Mouse (Mus musculus): ENCODE data around the gene Hist1h2ab.
"Not testable (repeated sequence)": the region's sequence is repeated elsewhere in the genome, so short reads cannot be mapped to it uniquely, and the experiment has no call there.

Gene Hist1h2ab

DNA sequence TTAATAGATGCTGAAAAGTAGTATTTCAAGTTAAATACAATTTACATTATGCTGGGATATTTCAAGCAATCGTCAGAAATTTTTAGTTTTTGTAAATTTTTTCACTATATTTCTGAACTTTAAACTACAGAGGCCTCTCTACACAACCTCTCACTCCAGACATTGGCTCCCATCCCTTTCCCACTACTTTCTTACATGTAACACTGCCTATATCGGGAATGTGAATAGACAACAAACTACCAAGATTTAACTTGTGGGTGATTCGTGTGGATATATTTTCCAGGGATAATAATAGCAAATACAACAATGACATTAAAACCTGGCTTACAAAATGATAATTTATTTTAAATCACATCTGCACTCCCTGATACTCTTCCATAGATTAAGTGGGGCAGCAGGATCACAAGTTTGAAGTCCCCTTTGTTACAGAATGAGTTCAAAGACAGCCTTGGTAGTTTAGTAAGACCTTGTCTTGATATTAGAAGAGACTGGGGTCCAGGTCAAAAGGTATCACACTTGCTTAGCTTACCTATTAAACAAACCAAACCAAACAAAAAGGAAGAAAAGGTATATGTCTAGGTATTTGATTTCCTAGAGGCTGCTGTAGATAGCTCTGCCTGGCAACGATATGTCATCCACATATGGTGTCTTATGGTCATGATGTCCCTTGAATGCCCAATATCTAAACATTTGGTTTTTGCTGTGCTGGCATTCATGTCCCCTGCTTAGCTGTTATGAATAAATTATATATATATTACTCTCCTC lies 2.6 kb downstream of the Hist1h2ab start:
- DNase-seq (ENCODE audit: low read depth, low spot score): no peak

DNA sequence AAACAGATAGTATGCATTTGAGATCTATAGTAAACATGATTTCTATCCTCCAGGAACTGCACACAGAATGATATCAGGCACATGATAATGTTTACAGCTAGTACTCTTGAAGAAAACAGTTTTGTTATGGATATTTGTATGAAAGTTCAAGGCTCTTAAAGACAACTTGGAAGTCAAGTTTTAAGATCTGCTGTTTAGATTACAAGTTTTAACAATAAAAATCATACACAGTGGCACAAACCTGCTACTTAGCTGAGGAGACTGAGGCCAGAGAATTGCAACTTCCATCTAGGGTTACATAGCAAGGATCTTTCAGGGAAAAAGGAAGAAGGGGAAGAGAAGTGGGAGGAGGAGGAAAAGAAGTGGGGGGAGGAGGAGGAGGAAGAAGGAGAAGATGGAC lies 4.1 kb downstream of the Hist1h2ab start:
- DNase-seq (ENCODE audit: low read depth, low spot score): no peak

DNA sequence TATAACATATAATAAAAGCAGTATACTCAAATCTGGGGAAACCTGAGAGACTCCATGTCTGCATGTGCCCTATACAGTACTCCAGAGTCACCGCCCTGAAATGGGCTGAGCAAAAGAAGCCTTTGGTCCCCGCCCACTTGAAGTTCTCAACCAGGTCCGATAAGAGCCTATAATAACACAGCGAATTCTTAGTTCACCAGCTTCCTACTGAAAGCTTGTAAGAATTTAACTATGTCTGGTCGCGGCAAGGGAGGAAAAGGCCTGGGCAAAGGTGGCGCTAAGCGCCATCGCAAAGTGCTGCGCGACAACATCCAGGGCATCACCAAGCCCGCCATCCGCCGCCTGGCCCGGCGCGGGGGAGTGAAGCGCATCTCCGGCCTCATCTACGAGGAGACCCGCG lies 5.9 kb downstream of the Hist1h2ab start, which contains the start of gene Hist1h4b:
Hist1h4b (plus strand) TSS at position 224 of the 400 bp plus-strand sequence.
- peak; percentile 97 for DNase-seq (ENCODE audit: low read depth, low spot score)

DNA sequence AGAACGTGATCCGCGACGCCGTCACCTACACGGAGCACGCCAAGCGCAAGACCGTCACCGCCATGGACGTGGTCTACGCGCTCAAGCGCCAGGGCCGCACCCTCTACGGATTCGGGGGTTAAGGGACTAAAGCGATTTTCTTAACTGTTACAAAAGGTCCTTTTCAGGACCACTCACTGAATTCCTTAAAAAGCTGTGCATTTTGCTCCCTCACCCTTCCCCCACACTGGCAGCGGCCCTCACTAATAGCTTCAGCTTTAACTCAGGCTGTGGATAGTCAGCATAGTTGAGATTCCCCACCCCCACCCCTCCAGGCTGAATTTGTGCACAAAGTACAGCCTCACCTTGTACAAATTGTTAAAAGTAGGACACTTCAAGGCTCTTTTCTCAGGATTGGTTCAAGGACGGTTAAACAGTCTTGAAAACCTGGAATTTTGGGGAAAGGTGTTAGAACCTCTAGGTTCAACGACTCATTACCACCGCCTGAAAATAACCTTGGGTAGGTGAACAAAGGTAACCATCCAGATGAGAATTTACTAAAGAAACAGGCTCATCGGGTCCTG lies 6.4 kb downstream of the Hist1h2ab start:
- DNase-seq (ENCODE audit: low read depth, low spot score): peak; percentile 75

DNA sequence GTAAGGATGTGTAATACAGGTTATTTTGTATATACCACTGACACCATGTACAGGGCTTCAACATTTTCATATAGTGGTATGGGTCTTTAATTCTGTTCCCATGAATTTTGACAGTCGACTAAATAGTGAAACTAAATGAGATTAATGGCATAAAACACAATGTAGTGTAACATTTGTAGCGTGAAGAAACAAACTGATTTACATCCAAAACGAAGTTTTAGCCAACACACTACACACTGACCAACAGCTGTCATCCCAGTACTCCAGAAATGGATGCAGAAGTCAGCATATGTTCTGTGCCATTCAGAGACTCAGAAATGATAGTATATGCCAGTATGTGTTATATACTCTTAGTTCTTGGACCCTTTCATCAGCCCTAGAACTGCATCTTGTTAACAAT lies 7.0 kb downstream of the Hist1h2ab start:
- DNase-seq (ENCODE audit: low read depth, low spot score): no peak

DNA sequence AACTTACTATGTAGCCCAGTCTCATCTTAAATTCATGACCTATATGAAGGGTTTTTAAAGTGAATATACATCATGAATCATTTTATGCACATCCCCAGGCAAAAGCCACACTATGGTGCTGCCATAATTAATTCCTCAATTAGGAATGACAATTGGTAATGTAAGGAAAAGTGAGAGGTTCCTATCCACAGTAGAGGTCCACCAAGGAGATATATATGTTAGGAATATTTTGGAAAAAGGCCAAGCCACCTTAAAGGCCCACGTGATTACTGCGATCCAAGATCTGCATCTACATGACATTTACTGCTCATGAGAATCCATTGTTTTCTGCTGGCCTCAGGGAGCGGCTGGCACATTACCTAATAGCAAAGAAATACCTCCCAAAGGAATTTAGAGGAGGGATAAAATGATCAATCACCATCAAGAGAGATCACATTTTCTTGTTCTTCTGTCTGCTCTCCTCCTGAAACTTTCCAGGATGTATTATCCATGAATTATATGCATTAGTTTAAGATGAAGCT lies 8.4 kb downstream of the Hist1h2ab start:
- no peak for DNase-seq (ENCODE audit: low read depth, low spot score)

DNA sequence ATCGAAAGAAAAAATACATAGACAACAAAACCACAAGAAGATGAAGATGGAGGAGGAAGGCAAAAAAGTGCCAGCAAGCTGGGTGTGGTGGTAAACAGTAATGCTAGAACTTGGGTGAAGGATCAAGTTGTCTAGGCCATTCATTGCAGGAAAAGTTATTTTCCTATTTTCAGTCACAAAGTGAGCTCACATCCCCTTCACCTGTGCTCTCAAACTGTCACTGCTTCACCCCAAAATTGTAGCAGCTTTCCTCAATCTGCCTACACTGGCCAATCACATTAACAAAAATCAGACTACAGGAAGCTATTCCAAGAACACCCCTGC lies 9.0 kb downstream of the Hist1h2ab start:
- DNase-seq (ENCODE audit: low read depth, low spot score): no peak

DNA sequence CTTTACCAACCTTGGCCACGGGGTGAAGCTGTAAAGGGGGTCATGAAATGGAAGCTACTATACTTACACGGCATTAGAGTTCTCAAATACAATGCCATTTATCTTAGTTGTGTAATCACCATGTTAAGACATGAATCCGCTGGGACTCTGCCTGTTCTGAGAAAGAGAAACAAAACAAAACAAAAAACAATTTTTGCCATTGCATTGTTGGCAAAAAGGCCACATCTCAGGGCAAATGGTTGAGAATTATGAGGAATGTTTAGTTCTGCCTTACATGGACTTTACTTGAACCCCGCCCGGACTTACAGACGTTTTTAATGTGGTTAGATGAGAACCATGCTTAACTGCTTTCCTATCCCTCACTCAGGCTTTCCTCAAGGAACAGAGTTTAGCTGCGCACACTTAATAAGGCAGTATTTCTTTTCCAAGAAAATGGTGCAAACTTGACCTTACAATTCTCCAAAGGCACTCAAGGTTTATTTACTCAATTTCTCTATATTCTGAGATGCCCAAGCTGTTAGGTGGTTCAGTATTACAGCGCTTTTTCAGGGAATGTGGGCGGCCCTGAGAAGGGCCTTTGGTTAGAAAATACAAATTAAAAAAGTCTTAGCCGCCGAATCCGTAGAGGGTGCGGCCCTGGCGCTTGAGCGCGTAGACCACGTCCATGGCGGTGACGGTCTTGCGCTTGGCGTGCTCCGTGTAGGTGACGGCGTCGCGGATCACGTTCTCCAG lies 9.5 kb downstream of the Hist1h2ab start:
- peak; percentile 80 for DNase-seq (ENCODE audit: low read depth, low spot score)

DNA sequence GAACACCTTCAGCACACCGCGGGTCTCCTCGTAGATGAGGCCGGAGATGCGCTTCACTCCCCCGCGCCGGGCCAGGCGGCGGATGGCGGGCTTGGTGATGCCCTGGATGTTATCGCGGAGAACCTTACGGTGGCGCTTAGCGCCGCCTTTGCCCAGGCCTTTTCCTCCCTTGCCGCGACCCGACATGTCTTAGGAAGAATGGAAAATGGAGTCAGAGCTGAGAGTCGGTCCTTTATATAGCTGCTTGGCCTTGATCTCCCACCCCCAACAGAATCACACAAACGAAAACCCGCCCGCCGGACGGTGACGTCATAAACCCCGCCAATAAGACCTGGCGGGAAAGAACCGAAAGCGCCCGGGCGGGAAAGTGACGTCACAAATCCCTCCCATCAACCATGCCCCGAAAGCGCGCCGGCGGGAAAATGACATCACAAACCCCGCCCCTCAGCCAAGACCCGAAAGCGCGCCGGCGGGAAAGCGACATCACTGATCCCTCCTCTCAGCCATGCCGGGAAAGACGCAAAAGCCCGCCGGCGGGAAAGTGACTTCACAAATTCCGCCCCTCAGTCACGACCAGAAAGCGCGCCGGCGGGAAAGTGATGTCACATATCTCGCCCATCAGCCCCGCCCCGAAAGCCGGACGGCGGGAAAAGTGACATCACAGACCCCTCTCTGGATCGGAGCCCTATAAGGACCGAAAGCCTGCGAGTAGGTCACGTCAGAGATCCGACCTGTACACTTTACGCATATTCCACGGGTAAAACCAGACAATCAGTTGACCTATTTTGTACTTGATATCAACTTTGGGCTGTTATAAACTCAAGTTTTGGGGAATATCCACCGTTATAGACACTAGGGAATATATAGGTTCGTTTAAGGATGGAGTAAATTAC lies 10.3 kb downstream of the Hist1h2ab start, which contains the start of gene Hist1h4a:
Hist1h4a (minus strand) TSS at position 259 of the 893 bp plus-strand sequence.
- peak; percentile 99 for DNase-seq (ENCODE audit: low read depth, low spot score)

DNA sequence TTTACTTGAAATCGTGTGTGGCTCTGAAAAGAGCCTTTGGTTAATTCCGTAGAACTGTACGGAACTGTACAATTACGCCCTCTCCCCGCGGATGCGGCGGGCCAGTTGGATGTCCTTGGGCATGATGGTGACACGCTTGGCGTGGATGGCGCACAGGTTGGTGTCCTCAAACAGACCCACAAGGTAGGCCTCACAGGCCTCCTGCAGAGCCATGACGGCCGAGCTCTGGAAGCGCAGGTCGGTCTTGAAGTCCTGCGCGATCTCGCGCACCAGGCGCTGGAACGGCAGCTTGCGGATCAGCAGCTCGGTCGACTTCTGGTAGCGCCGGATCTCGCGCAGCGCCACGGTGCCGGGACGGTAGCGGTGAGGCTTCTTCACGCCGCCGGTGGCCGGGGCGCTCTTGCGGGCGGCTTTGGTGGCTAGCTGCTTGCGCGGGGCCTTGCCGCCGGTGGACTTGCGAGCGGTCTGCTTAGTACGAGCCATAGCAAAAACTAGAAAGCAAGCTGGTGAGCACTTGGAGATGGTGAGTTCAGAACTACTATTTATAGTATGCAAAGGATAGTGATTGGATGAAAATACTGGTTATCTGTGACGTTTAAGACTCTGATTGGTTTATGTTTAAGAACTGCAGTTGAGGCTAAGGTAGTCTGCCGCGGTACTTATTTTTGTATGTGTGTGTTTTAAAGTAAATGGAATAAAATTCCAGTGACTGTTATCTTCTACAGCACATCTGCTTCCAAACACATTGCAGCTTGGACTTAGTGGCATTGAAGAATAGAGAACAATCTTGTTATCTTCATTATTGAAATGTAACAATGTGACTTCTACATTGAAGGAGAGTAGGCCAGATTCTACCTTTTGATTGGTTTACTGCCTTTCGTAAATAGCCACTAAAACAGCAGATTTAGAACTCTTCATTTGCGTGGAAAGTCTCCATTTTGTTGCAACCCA lies 11.2 kb downstream of the Hist1h2ab start, which contains the start of gene Hist1h3a:
Hist1h3a (minus strand) TSS at position 516 of the 951 bp plus-strand sequence.
- peak; percentile 95 for DNase-seq (ENCODE audit: low read depth, low spot score)

DNA sequence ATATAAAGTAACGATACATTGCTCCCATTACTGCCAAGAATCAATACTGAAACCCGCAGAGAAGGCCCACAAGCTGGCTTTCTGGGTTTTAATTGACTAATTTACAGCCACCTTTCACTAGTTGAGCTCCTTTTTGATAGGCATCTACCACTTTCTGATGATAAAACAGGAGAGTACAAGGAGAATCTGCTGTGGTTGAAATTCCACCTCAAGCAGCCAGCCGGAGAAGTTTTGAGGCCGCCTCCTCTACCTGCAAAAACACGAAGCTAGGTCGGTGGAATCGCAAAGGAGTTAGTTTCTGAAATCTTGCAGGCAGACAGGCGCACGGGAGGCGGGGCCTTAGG lies 12.3 kb downstream of the Hist1h2ab start:
- no peak for DNase-seq (ENCODE audit: low read depth, low spot score)

DNA sequence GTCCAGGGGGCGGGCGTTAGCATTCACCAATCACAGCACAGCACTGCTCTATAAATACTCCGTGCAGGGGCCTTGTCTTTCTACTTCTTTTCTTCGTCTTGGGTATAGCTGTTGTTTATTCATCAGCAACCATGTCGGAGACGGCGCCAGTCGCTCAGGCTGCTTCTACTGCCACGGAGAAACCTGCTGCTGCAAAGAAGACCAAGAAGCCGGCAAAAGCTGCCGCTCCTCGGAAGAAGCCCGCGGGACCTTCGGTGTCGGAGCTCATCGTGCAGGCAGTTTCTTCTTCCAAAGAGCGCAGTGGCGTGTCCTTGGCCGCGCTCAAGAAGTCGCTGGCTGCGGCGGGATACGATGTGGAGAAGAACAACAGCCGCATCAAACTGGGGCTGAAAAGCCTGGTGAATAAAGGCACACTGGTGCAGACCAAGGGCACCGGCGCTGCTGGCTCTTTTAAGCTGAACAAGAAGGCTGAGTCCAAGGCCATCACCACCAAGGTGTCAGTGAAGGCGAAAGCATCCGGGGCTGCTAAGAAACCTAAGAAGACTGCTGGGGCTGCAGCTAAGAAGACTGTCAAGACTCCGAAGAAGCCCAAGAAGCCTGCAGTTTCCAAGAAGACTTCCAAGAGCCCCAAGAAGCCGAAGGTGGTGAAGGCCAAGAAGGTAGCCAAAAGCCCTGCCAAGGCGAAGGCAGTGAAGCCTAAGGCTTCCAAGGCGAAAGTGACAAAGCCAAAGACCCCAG lies 12.8 kb downstream of the Hist1h2ab start, which contains the start of gene Hist1h1a:
Hist1h1a (plus strand) TSS at position 81 of the 738 bp plus-strand sequence.
- DNase-seq (ENCODE audit: low read depth, low spot score): peak; percentile 91

DNA sequence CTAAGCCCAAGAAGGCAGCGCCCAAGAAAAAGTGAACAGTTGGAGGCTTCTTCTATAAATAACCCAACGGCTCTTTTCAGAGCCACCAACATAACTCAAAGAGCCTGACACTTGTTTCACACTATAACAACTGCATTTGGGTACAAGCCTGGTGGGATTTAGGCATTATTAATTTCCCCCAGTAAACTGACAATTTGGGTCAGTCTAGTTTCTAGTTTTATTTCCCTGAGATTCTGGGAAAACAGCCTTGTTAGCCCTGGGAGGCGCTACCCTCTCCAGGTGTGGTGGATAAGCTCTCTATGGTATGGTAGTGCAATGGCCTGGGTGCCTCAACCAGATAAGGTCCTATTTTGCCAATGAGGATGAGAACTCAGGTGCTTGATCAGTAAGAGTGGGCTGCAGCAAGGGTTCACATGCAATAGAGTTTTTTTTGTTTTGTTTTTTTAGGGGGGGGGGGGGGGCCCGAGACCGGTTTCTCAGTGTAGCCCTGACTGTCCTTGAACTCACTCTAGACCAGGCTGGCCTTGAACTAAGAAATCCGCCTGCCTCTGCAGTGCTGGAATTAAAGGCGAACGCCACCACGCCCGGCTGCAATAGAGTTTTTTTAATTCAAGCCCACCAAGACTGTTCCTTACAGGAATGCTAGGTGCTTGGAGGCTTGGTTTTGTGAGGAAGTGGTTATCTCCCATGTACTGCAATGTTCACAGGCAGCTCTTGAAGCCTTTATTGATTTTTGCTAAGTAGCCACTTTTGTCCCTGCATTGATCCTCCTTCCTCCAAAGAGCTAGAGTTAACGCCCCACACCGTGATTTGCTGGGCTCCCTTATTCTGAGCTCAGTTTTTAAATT lies 13.6 kb downstream of the Hist1h2ab start:
- DNase-seq (ENCODE audit: low read depth, low spot score): peak; percentile 25

DNA sequence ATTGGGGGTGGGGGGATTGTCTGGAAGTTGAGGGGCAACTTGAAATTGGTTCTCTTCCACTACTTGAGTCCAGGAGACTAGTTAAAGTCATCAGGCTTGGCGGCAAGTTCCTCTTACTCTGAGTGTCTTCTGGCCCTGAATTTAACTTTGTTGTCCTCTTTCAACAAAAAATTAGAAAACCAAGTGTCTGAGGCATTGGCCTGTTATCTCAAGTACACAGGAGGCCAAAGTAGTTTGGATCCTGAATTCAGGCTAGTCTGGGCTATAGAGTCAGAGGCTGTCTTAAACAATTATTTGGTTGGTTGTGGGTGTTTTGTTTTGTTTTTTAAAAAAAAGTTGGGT lies 14.2 kb downstream of the Hist1h2ab start:
- DNase-seq (ENCODE audit: low read depth, low spot score): no peak

DNA sequence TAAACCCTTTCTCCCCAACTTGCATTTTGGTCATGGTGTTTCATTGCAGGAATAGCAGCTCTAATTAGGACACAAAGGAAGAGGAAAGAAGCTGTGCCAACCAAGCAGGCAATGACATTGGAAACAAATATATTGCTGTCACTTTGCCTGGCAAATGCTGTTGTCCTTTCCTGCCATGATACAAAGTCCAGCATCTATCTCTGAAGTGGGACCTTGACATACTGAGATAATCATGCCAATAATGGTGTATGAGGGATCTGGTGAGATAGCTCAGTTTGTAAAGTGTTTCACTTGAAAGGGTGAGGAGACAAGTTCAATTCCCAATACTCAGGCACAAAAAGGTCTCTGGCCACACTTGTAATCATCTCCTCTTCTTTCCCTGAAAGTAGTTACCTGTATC lies 15.8 kb downstream of the Hist1h2ab start:
- no peak for DNase-seq (ENCODE audit: low read depth, low spot score)

DNA sequence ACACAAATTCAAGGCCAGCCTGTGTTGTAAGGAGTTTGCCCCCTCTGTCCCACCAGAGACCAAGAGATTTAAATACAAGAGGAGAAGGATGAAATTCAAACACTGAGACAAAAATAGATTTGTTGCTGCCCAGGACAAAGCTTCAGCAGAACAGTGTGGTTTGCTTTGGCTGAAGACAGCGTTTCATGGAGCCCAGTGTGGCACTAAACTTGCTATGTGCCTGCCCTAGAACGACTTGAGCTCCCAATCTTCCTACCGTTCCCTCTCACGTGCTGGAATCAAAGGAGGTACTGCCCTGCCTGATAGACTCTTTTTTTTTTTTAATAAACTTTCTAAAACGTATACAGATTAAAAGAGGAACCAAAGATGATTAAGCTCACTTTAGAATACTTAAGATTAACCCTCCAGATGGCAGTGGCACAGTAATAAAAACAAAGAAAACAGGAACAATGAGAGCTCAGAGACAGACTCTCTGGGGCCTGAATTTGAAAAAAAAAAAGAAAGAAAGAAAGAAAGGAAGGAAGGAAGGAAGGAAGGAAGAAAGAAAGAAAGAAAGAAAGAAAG lies 18.0 kb downstream of the Hist1h2ab start:
- DNase-seq (ENCODE audit: low read depth, low spot score): peak; percentile 55

DNA sequence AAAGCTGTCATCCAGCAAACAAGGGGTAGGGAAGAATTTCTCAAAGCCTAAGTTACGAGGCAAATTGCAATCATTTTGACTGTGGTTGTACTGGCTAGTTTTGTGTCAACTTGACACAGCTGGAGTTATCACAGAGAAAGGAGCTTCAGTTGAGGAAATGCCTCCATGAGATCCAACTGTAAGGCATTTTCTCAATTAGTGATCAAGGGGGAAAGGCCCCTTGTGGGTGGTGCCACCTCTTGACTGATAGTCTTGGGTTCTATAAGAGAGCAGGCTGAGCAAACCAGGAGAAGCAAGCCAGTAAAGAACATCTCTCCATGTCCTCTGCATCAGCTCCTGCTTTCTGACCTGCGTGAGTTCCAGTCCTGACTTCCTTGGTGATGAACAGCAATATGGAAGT lies 18.7 kb downstream of the Hist1h2ab start, which contains the start of gene Trim38:
Trim38 (plus strand) TSS at position 301 of the 400 bp plus-strand sequence.
- DNase-seq (ENCODE audit: low read depth, low spot score): not testable (repeated sequence)

All from A20 (cell line).